Comparison of ENCODE assay signal across 16 mouse cellular contexts in the genomic region with DNA sequence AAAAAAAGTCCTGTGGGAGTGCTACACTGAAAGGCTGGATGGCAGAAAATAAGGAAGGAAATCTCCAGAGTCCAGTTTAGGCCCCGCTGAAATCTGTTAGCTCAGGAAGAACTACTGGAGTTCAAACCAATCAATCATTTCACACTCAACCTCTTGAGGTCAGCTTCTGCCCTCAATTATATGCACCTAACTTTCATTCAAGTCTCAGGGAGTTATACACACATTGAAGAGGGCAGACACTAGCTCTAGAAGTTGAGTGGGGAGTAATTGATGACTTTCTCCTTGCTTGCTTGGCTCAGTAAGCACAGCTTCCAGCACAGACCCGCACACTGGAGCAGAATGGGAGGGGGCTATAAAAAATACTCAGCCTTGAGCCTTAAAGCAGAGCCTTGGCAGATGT.
"Had no signal": no experiment of that assay in that cellular context is flagged by ENCODE, and none has a peak within 500 bp of the region (broad histone marks: within the 10 kb centered on the region; RNA-seq: fewer than 3 reads in every experiment).

No protein-coding gene starts in this region.

- H3K27me3 ChIP-seq: limb, embryonic 13.5 days; megakaryocyte, embryonic 14.5 days; midbrain, embryonic 13.5 days; neural tube, embryonic 12.5 days had no signal

- H3K4me3 ChIP-seq: limb, embryonic 13.5 days; megakaryocyte, embryonic 14.5 days; midbrain, embryonic 13.5 days; myocyte; neural tube, embryonic 12.5 days had no signal

- H3K9me3 ChIP-seq: limb, embryonic 13.5 days; midbrain, embryonic 13.5 days; neural tube, embryonic 12.5 days had no signal

- H3K4me1 ChIP-seq: limb, embryonic 13.5 days; megakaryocyte, embryonic 14.5 days; midbrain, embryonic 13.5 days; neural tube, embryonic 12.5 days had no signal

- DNase-seq: kidney, adult 2 months; left cerebral cortex, postnatal 4 days; lung, adult 18-20 months; lung, postnatal 36 days; right cerebral cortex, postnatal 4 days; spleen, adult 18-20 months; thymus, adult 18-20 months; thymus, postnatal 25 days had no signal

- H3K4me2 ChIP-seq: limb, embryonic 13.5 days; midbrain, embryonic 13.5 days; neural tube, embryonic 12.5 days had no signal

- H3K27ac ChIP-seq: limb, embryonic 13.5 days; liver, embryonic 14.5 days; midbrain, embryonic 13.5 days; neural tube, embryonic 12.5 days had no signal

- H3K9ac ChIP-seq: limb, embryonic 13.5 days; liver, embryonic 14.5 days; midbrain, embryonic 13.5 days; neural tube, embryonic 12.5 days had no signal

- H3K36me3 ChIP-seq: limb, embryonic 13.5 days; midbrain, embryonic 13.5 days; neural tube, embryonic 12.5 days had no signal

- ATAC-seq: intestine, embryonic 16.5 days; lung, postnatal 0 days; midbrain, embryonic 13.5 days had no signal
